Mouse (Mus musculus) E14TG2a.4 (cell line): ENCODE data around the gene Cracr2a.

Experiments
- CTCF ChIP-seq: conservative IDR thresholded peaks from 2 replicates; pipeline ENCODE4 v1.5.1; 2014; ENCODE audit warnings: low read length
- POU5F1 ChIP-seq: IDR thresholded peaks from 2 replicates; pipeline ENCODE4 v1.6.1; 2014; ENCODE audit warnings: low read length, borderline replicate concordance

DNA sequence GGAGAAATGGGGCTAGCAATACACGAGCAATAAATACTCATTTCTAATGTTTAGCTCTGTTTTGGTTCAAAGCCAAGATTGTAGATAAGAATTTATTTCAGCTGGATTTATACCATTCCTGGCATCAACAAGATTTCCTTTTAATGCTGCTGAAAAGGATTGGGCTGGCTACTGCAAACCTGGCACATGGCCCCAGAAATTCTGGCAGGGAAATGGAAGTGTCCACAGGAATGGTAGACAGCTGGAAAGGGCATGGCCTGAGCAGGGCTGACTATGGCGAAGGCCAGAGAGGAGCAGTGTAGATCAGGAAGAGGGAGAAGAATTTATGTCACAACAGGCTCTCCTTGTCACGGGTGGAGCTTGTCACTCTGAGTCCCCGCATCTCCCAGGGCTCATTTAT, 14.5 kb upstream of the Cracr2a start:
- TF ChIP-seq CTCF (no peak), POU5F1 (no peak)
